In the genomic region with DNA sequence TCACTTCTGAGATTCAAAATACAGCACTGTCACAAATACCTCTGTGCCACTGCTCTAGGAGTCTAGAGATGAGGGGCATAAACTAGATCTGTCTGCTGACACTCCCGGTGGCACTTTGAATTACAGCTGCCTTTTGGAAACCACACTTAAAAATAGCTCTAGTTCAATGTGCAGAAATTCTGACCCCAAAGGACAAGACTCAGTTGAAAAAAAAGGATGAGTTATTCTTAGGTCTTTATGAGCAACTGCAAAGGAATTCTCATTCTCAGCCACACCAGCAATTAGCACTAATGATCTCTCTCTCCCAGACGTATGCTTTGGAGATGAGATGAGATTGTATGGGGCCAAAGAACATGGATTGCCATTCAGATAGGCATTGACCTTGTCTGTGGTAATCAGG, we compare ENCODE assay signal across 15 mouse cellular contexts.
"Had no signal": no experiment of that assay in that cellular context is flagged by ENCODE, and none has a peak within 500 bp of the region (broad histone marks: within the 10 kb centered on the region; RNA-seq: fewer than 3 reads in every experiment).

No protein-coding gene starts in this region.

- H3K4me2 ChIP-seq: liver, embryonic 13.5 days; midbrain, embryonic 11.5 days had no signal

- H3K27me3 ChIP-seq: liver, embryonic 13.5 days had no signal

- H3K36me3 ChIP-seq: liver, embryonic 13.5 days had no signal

- H3K9ac ChIP-seq: liver, embryonic 13.5 days had no signal

- DNase-seq: kidney, postnatal 25 days; layer of hippocampus, adult 9-11 months; liver, embryonic 13.5 days; lung, adult 2 months; lung, postnatal 14 days; lung, postnatal 4 days; midbrain, embryonic 14.5 days; right cerebral cortex, adult 18-20 months; right cerebral cortex, postnatal 14 days; right cerebral cortex, postnatal 4 days; thymus, postnatal 36 days had no signal

- H3K27ac ChIP-seq: kidney, postnatal 0 days; layer of hippocampus, adult 2 months; liver, embryonic 13.5 days; stomach, postnatal 0 days had no signal

- H3K4me3 ChIP-seq: layer of hippocampus, adult 2 months; liver, embryonic 13.5 days had no signal

- H3K4me1 ChIP-seq: liver, embryonic 13.5 days had no signal

- H3K9me3 ChIP-seq: liver, embryonic 13.5 days had no signal
